Comparison of ENCODE assay signal across 12 mouse cellular contexts in genomic region chr1:194629135-194629689, GRCm38 (mm10). TPM values are rescaled to one million over a fixed set of nuclear protein-coding genes. Genes with fewer than 3 reads are reported as not detected.
DNase-seq lines count a peak whose midpoint lies in the region; ATAC-seq and TF ChIP-seq lines count a peak whose summit lies in the region.
"Had no signal": no experiment of that assay in that cellular context is flagged by ENCODE, and none has a peak within 500 bp of the region (broad histone marks: within the 10 kb centered on the region; RNA-seq: fewer than 3 reads in every experiment).

No protein-coding gene starts in this region.

- no peak for TF ChIP-seq CTCF in midbrain, postnatal 0 days (IDR thresholded peaks at IDR 0.05)

- 45% methylated on average over 2 of the region's 2 CpGs for WGBS in heart, embryonic 10.5 days
- 54% methylated on average over 2 of the region's 2 CpGs for WGBS in heart, embryonic 11.5 days (ENCODE audit: insufficient replicate concordance)
- 16% methylated on average over 2 of the region's 2 CpGs for WGBS in hindbrain, embryonic 14.5 days
- 32% methylated on average over 2 of the region's 2 CpGs for WGBS in midbrain, postnatal 0 days
- 65% methylated on average over 2 of the region's 2 CpGs for WGBS in liver, embryonic 12.5 days (ENCODE audit: insufficient replicate concordance)

- no peak overlapping the region for H3K4me2 ChIP-seq in heart, embryonic 11.5 days
- H3K4me2 ChIP-seq in hindbrain, embryonic 14.5 days (replicated peaks), result 0 out of 2 replicates have a peak overlapping the region, but pooled peaks have one; percentile 13
- no peak overlapping the region for H3K4me2 ChIP-seq in midbrain, postnatal 0 days (ENCODE audit: low read depth, low read length, poor library complexity, severe bottlenecking)
- H3K4me2 ChIP-seq in liver, embryonic 12.5 days, result no peak overlapping the region
- H3K4me2 ChIP-seq: limb, embryonic 12.5 days had no signal

- no peak for DNase-seq in heart, embryonic 10.5 days (ENCODE audit: low spot score)
- peak; percentile 76 for DNase-seq in embryo, embryonic 10.5 days (ENCODE audit: low spot score)
- peak; percentile 29 for DNase-seq in hindbrain, embryonic 14.5 days (ENCODE audit: low spot score)
- DNase-seq in midbrain, postnatal 0 days (ENCODE audit: low spot score), result peak; percentile 78
- no peak for DNase-seq in thymus, postnatal 14 days
- DNase-seq in layer of hippocampus, postnatal 25 days (ENCODE audit: extremely low spot score in 1 of 2, low spot score in 1 of 2), result no peak
- DNase-seq: cerebellum, adult 11-12 months; kidney, adult 18-20 months had no signal

- H3K4me1 ChIP-seq in heart, embryonic 10.5 days, result peaks cover 76% of the 10 kb centered on the region
- peaks cover 44% of the 10 kb centered on the region for H3K4me1 ChIP-seq in heart, embryonic 11.5 days (ENCODE audit: control insufficient read depth, insufficient read depth, low read length)
- H3K4me1 ChIP-seq in hindbrain, embryonic 14.5 days (replicated peaks; ENCODE audit: control insufficient read depth, insufficient read depth, low read length), result peaks cover 73% of the 10 kb centered on the region
- H3K4me1 ChIP-seq in midbrain, postnatal 0 days (ENCODE audit: insufficient read depth, low read length), result peaks cover 13% of the 10 kb centered on the region
- H3K4me1 ChIP-seq in liver, embryonic 12.5 days, result peaks cover 36% of the 10 kb centered on the region

- H3K27ac ChIP-seq in heart, embryonic 10.5 days, result peak overlapping the region; percentile 69; the same call in 1 of the 2 replicates
- H3K27ac ChIP-seq in heart, embryonic 11.5 days (ENCODE audit: low read depth, low read length), result no peak overlapping the region
- peak overlapping the region; percentile 41; the same call in 1 of the 2 replicates for H3K27ac ChIP-seq in hindbrain, embryonic 14.5 days
- no peak overlapping the region for H3K27ac ChIP-seq in midbrain, postnatal 0 days (ENCODE audit: low read depth, low read length)
- H3K27ac ChIP-seq in liver, embryonic 12.5 days, result no peak overlapping the region
- H3K27ac ChIP-seq: limb, embryonic 12.5 days had no signal

- no peaks in the 10 kb centered on the region for H3K36me3 ChIP-seq in heart, embryonic 10.5 days
- no peaks in the 10 kb centered on the region for H3K36me3 ChIP-seq in heart, embryonic 11.5 days (ENCODE audit: control insufficient read depth, insufficient read depth, low read length)
- H3K36me3 ChIP-seq in hindbrain, embryonic 14.5 days (replicated peaks; ENCODE audit: control insufficient read depth, insufficient read depth), result no peaks in the 10 kb centered on the region; the same call in 1 of the 2 replicates
- H3K36me3 ChIP-seq in midbrain, postnatal 0 days (ENCODE audit: insufficient read depth, low read length), result no peaks in the 10 kb centered on the region
- H3K36me3 ChIP-seq in liver, embryonic 12.5 days, result no peaks in the 10 kb centered on the region
- H3K36me3 ChIP-seq: limb, embryonic 12.5 days had no signal

- no peaks in the 10 kb centered on the region for H3K9me3 ChIP-seq in heart, embryonic 10.5 days
- H3K9me3 ChIP-seq in heart, embryonic 11.5 days (replicated peaks; ENCODE audit: control insufficient read depth, low read length), result no peaks in the 10 kb centered on the region
- H3K9me3 ChIP-seq in hindbrain, embryonic 14.5 days (ENCODE audit: control insufficient read depth, low read length), result no peaks in the 10 kb centered on the region
- no peaks in the 10 kb centered on the region for H3K9me3 ChIP-seq in midbrain, postnatal 0 days (ENCODE audit: low read length)
- no peaks in the 10 kb centered on the region for H3K9me3 ChIP-seq in liver, embryonic 12.5 days (replicated peaks)
- H3K9me3 ChIP-seq: limb, embryonic 12.5 days had no signal

- no peak overlapping the region for H3K9ac ChIP-seq in heart, embryonic 11.5 days (ENCODE audit: low read depth, low read length)
- H3K9ac ChIP-seq in hindbrain, embryonic 14.5 days, result 0 out of 2 replicates have a peak overlapping the region, but pooled peaks have one; percentile 6
- H3K9ac ChIP-seq in midbrain, postnatal 0 days (replicated peaks; ENCODE audit: low read length, poor library complexity, severe bottlenecking), result no peak overlapping the region
- no peak overlapping the region for H3K9ac ChIP-seq in liver, embryonic 12.5 days
- H3K9ac ChIP-seq: limb, embryonic 12.5 days had no signal

- H3K4me3 ChIP-seq in heart, embryonic 10.5 days, result no peak overlapping the region
- no peak overlapping the region for H3K4me3 ChIP-seq in heart, embryonic 11.5 days (ENCODE audit: low read depth, low read length)
- no peak overlapping the region for H3K4me3 ChIP-seq in hindbrain, embryonic 14.5 days (replicated peaks; ENCODE audit: low read length)
- H3K4me3 ChIP-seq in midbrain, postnatal 0 days (ENCODE audit: low read depth, low read length), result no peak overlapping the region
- no peak overlapping the region for H3K4me3 ChIP-seq in liver, embryonic 12.5 days
- H3K4me3 ChIP-seq: limb, embryonic 12.5 days had no signal

- no peak for ATAC-seq in heart, embryonic 11.5 days (replicated peaks; ENCODE audit: insufficient number of reproducible peaks, low FRiP score, low TSS enrichment)
- ATAC-seq in hindbrain, embryonic 14.5 days (ENCODE audit: low FRiP score), result peak; percentile 74; the same call in 1 of the 2 replicates
- peak; percentile 49 for ATAC-seq in midbrain, postnatal 0 days (ENCODE audit: low FRiP score)
- no peak for ATAC-seq in liver, embryonic 12.5 days

- no peaks in the 10 kb centered on the region for H3K27me3 ChIP-seq in heart, embryonic 10.5 days (ENCODE audit: insufficient read depth, poor library complexity, severe bottlenecking)
- no peaks in the 10 kb centered on the region for H3K27me3 ChIP-seq in heart, embryonic 11.5 days (ENCODE audit: control insufficient read depth, insufficient read depth, low read length)
- no peaks in the 10 kb centered on the region for H3K27me3 ChIP-seq in hindbrain, embryonic 14.5 days (ENCODE audit: control insufficient read depth, insufficient read depth, low read length)
- H3K27me3 ChIP-seq in midbrain, postnatal 0 days (ENCODE audit: insufficient read depth, low read length), result no peaks in the 10 kb centered on the region
- no peaks in the 10 kb centered on the region; the same call in 1 of the 2 replicates for H3K27me3 ChIP-seq in liver, embryonic 12.5 days (replicated peaks)
- H3K27me3 ChIP-seq: limb, embryonic 12.5 days had no signal

RNA-seq across cellular contexts. Expression of gene Plxna2, which starts 11.2 kb away (rescaled TPM):
- polyA plus RNA-seq in heart, embryonic 10.5 days (2016; fragmentation: Nextera tagmentation; extraction: Ambion mirVana), result 5.8 and 8.2 TPM in 2 replicates
- 6.4 and 6.7 TPM in 2 replicates for polyA plus RNA-seq in heart, embryonic 11.5 days (2014; fragmentation: Nextera tagmentation; extraction: Ambion mirVana)
- 44.4 and 48.3 TPM in 2 replicates for polyA plus RNA-seq in hindbrain, embryonic 14.5 days (2014; fragmentation: Nextera tagmentation; extraction: Ambion mirVana)
- total RNA-seq in midbrain, postnatal 0 days (2014; rRNA removed), result 43.6 and 44.3 TPM in 2 replicates
- polyA plus RNA-seq in midbrain, postnatal 0 days (2015; fragmentation: Nextera tagmentation; extraction: Ambion mirVana), result 8.3 and 9.9 TPM in 2 replicates
- 10 to 100 TPM; 65.2 to 77.2 TPM for total RNA-seq in layer of hippocampus, postnatal 25 days (2021)
- 1.8 and 2.1 TPM in 2 replicates for polyA plus RNA-seq in liver, embryonic 12.5 days (2016; fragmentation: Nextera tagmentation; extraction: Ambion mirVana)
- total RNA-seq: neutrophil, adult 5-6 weeks had no signal

Comparison
In these comparisons a context has a peak if more than half of its experiments do, and no peak if none do; other contexts are left out.
1. H3K27ac ChIP-seq: peak in heart, embryonic 10.5 days (single experiment) and hindbrain, embryonic 14.5 days (single experiment); none in heart, embryonic 11.5 days (single experiment), midbrain, postnatal 0 days (single experiment) and liver, embryonic 12.5 days (single experiment).
2. DNase-seq: peak in embryo, embryonic 10.5 days (single experiment), hindbrain, embryonic 14.5 days (single experiment) and midbrain, postnatal 0 days (single experiment); none in heart, embryonic 10.5 days (single experiment), thymus, postnatal 14 days (single experiment) and layer of hippocampus, postnatal 25 days (0 of 2).
3. ATAC-seq: peak in hindbrain, embryonic 14.5 days (single experiment) and midbrain, postnatal 0 days (single experiment); none in heart, embryonic 11.5 days (single experiment) and liver, embryonic 12.5 days (single experiment).